Mouse (Mus musculus): Measurements from ENCODE around the gene Spn.

DNA sequence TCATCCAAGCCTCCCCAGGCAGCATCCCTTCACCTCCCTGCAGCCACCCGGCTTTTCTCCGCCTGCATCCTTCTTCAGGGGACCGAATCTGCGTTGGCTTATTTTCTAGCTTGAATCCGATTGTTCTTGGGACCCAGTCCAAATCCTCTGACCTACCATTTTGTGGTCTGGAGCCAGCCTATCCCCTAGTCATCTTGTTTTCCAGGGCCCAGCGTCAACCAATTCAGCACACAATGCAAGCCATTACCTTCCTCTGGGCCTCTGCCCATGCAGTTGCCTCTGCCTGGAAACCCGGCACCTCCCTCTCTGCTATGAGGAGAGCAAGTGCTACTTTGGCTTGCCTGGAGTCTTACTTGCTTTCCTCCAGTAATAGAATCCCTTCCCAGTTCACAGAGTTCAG lies 32.1 kb downstream of the Spn start:
- no peak for TF ChIP-seq CTCF (IDR thresholded peaks at IDR 0.05; ENCODE audit: low read depth, low read length)
- no peak for TF ChIP-seq POLR2A (IDR thresholded peaks at IDR 0.05; ENCODE audit: extremely low read depth, insufficient read depth, low read length)
